Mouse (Mus musculus): ENCODE data around the gene Tent4b. TPM values are rescaled to one million over a fixed set of nuclear protein-coding genes. Genes with fewer than 3 reads are reported as not detected.
A peak's percentile ranks its signal among the peaks of the same experiment; 100 is the strongest.

Tent4b gene
- polyA plus RNA-seq, 1 experiment from 2014 or later, result 4.6 TPM

GRCm38 (mm10) chr8:88269107-88269875 is 70.3 kb downstream of the Tent4b start:
- Histone ChIP-seq H3K4me1 (ENCODE audit: insufficient read depth) (peaks cover 16% of the 10 kb centered on the region), H3K9ac (replicated peaks) (no peak overlapping the region), H3K27me3 (ENCODE audit: insufficient read depth, low read length) (peaks cover 13% of the 10 kb centered on the region), H3K4me3 (ENCODE audit: low read depth, low read length) (no peak overlapping the region), H3K4me2 (ENCODE audit: low read depth, low read length) (no peak overlapping the region), H3K9me3 (ENCODE audit: low read length) (no peaks in the 10 kb centered on the region), H3K27ac (ENCODE audit: low read depth) (no peak overlapping the region), H3K36me3 (replicated peaks; ENCODE audit: insufficient read depth, low read length) (no peaks in the 10 kb centered on the region)
- WGBS (ENCODE audit: insufficient replicate concordance), result 52% methylated on average over 7 of the region's 7 CpGs
- ATAC-seq (no peak), DNase-seq (peak; percentile 16)
- TF ChIP-seq EP300 (IDR thresholded peaks at IDR 0.05; ENCODE audit: low read depth) (no peak), CTCF (IDR thresholded peaks at IDR 0.05; ENCODE audit: low read depth) (peak; percentile 56)

GRCm38 (mm10) chr8:88270086-88270485 is 71.1 kb downstream of the Tent4b start:
- Histone ChIP-seq H3K27ac (ENCODE audit: low read depth) (no peak overlapping the region), H3K4me1 (ENCODE audit: insufficient read depth) (peaks cover 17% of the 10 kb centered on the region), H3K4me2 (ENCODE audit: low read depth, low read length) (no peak overlapping the region), H3K4me3 (ENCODE audit: low read depth, low read length) (no peak overlapping the region), H3K9ac (replicated peaks) (no peak overlapping the region), H3K27me3 (ENCODE audit: insufficient read depth, low read length) (peaks cover 13% of the 10 kb centered on the region), H3K9me3 (ENCODE audit: low read length) (no peaks in the 10 kb centered on the region), H3K36me3 (replicated peaks; ENCODE audit: insufficient read depth, low read length) (no peaks in the 10 kb centered on the region)
- 74% methylated on average over 3 of the region's 3 CpGs for WGBS (ENCODE audit: insufficient replicate concordance)
- peak; percentile 29 for TF ChIP-seq CTCF (IDR thresholded peaks at IDR 0.05; ENCODE audit: low read depth)
- no peak for TF ChIP-seq EP300 (IDR thresholded peaks at IDR 0.05; ENCODE audit: low read depth)
- no peak for ATAC-seq
- DNase-seq, result no peak

GRCm38 (mm10) chr8:88272231-88273050 is 73.4 kb downstream of the Tent4b start, which contains the start of gene Adcy7:
TSS of gene Adcy7 (plus strand) at chr8:88272403.
- peak; percentile 79 for ATAC-seq
- Histone ChIP-seq H3K9me3 (ENCODE audit: low read length) (no peaks in the 10 kb centered on the region), H3K27me3 (ENCODE audit: insufficient read depth, low read length) (peaks cover 13% of the 10 kb centered on the region), H3K27ac (ENCODE audit: low read depth) (no peak within 1 kb of the TSS), H3K36me3 (replicated peaks; ENCODE audit: insufficient read depth, low read length) (no peaks in the 10 kb centered on the region), H3K4me1 (ENCODE audit: insufficient read depth) (peaks cover 17% of the 10 kb centered on the region), H3K4me2 (ENCODE audit: low read depth, low read length) (peak within 1 kb of the TSS; percentile 94), H3K9ac (replicated peaks) (peak within 1 kb of the TSS; percentile 68), H3K4me3 (ENCODE audit: low read depth, low read length) (peak within 1 kb of the TSS; percentile 55)
- TF ChIP-seq CTCF (IDR thresholded peaks at IDR 0.05; ENCODE audit: low read depth) (peak; percentile 70), EP300 (IDR thresholded peaks at IDR 0.05; ENCODE audit: low read depth) (no peak)
- 4% methylated on average over 64 of the region's 64 CpGs for WGBS (ENCODE audit: insufficient replicate concordance)
- peak; percentile 74 for DNase-seq

- Histone ChIP-seq H3K27ac (ENCODE audit: low read depth) (no peak overlapping the region), H3K27me3 (ENCODE audit: insufficient read depth, low read length) (peaks cover 13% of the 10 kb centered on the region), H3K9ac (replicated peaks) (peak overlapping the region; percentile 68), H3K4me2 (ENCODE audit: low read depth, low read length) (peak overlapping the region; percentile 94), H3K4me3 (ENCODE audit: low read depth, low read length) (peak overlapping the region; percentile 55), H3K36me3 (replicated peaks; ENCODE audit: insufficient read depth, low read length) (no peaks in the 10 kb centered on the region), H3K4me1 (ENCODE audit: insufficient read depth) (peaks cover 17% of the 10 kb centered on the region), H3K9me3 (ENCODE audit: low read length) (no peaks in the 10 kb centered on the region)
- WGBS (ENCODE audit: insufficient replicate concordance), result 73% methylated on average over 7 of the region's 7 CpGs
- ATAC-seq, result no peak
- TF ChIP-seq EP300 (IDR thresholded peaks at IDR 0.05; ENCODE audit: low read depth), result no peak
- TF ChIP-seq CTCF (IDR thresholded peaks at IDR 0.05; ENCODE audit: low read depth), result no peak
- peak; percentile 15 for DNase-seq
Measured at GRCm38 (mm10) chr8:88273051-88273430, 74.0 kb downstream of the Tent4b start.

GRCm38 (mm10) chr8:88274090-88274489 is 75.1 kb downstream of the Tent4b start:
- Histone ChIP-seq H3K4me3 (ENCODE audit: low read depth, low read length) (no peak overlapping the region), H3K36me3 (replicated peaks; ENCODE audit: insufficient read depth, low read length) (no peaks in the 10 kb centered on the region), H3K27me3 (ENCODE audit: insufficient read depth, low read length) (peaks cover 13% of the 10 kb centered on the region), H3K4me2 (ENCODE audit: low read depth, low read length) (no peak overlapping the region), H3K4me1 (ENCODE audit: insufficient read depth) (peaks cover 20% of the 10 kb centered on the region), H3K27ac (ENCODE audit: low read depth) (no peak overlapping the region), H3K9me3 (ENCODE audit: low read length) (no peaks in the 10 kb centered on the region), H3K9ac (replicated peaks) (no peak overlapping the region)
- WGBS (ENCODE audit: insufficient replicate concordance), result 65% methylated on average over 5 of the region's 5 CpGs
- ATAC-seq (peak; percentile 60), DNase-seq (peak; percentile 23)
- TF ChIP-seq CTCF (IDR thresholded peaks at IDR 0.05; ENCODE audit: low read depth) (no peak), EP300 (IDR thresholded peaks at IDR 0.05; ENCODE audit: low read depth) (no peak)

GRCm38 (mm10) chr8:88279220-88279619 is 80.2 kb downstream of the Tent4b start:
- H3K27ac ChIP-seq (ENCODE audit: low read depth), result peak overlapping the region; percentile 37; the same call in 1 of the 2 replicates
- ATAC-seq, result peak; percentile 59
- no peaks in the 10 kb centered on the region for H3K9me3 ChIP-seq (ENCODE audit: low read length)
- no peaks in the 10 kb centered on the region for H3K36me3 ChIP-seq (replicated peaks; ENCODE audit: insufficient read depth, low read length)
- WGBS (ENCODE audit: insufficient replicate concordance), result 31% methylated on average over 5 of the region's 5 CpGs
- peak overlapping the region; percentile 49 for H3K4me2 ChIP-seq (ENCODE audit: low read depth, low read length)
- H3K9ac ChIP-seq (replicated peaks), result no peak overlapping the region
- peaks cover 28% of the 10 kb centered on the region; the same call in 1 of the 2 replicates for H3K4me1 ChIP-seq (ENCODE audit: insufficient read depth)
- no peak for DNase-seq
- H3K27me3 ChIP-seq (ENCODE audit: insufficient read depth, low read length), result no peaks in the 10 kb centered on the region
- TF ChIP-seq EP300 (IDR thresholded peaks at IDR 0.05; ENCODE audit: low read depth), result no peak
- TF ChIP-seq CTCF (IDR thresholded peaks at IDR 0.05; ENCODE audit: low read depth), result no peak
- no peak overlapping the region for H3K4me3 ChIP-seq (ENCODE audit: low read depth, low read length)

Measured in liver, postnatal 0 days (tissue).